Mouse (Mus musculus) hindbrain, embryonic 16.5 days (tissue): ENCODE results near the gene Mus81. TPM values are rescaled to one million over a fixed set of nuclear protein-coding genes. Genes with fewer than 3 reads are reported as not detected.
A peak's percentile ranks its signal among the peaks of the same experiment; 100 is the strongest.

Source experiments
- ATAC-seq: fragments of 200-750 bp; cut with Nextera tagmentation; 2 replicates; pipeline ENCODE4 v1.8.0; 2017; ENCODE audit warnings: moderate TSS enrichment, moderate library complexity
- H3K27ac ChIP-seq: fragments of 300-500 bp; sonication (generic); 2 replicates; pipeline ENCODE4 v1.5.1; 2014; ENCODE audit warnings: low read depth, mild to moderate bottlenecking, control low read depth, low read length, moderate library complexity
- H3K27me3 ChIP-seq: fragments of 300-500 bp; sonication (generic); replicated peaks from 2 replicates; pipeline ENCODE4 v1.6.1; 2014; ENCODE audit warnings: low read length; ENCODE audit not compliant: control insufficient read depth, insufficient read depth
- H3K36me3 ChIP-seq: fragments of 300-500 bp; sonication (generic); 2 replicates; pipeline ENCODE4 v1.6.1; 2014; ENCODE audit warnings: mild to moderate bottlenecking, low read length, moderate library complexity, mixed read lengths; ENCODE audit not compliant: control insufficient read depth, insufficient read depth
- H3K4me1 ChIP-seq: fragments of 300-500 bp; sonication (generic); 2 replicates; pipeline ENCODE4 v1.6.1; 2014; ENCODE audit warnings: low read depth, low read length; ENCODE audit not compliant: control insufficient read depth, insufficient read depth
- H3K4me2 ChIP-seq: fragments of 300-500 bp; sonication (generic); 2 replicates; pipeline ENCODE4 v1.6.1; 2014; ENCODE audit warnings: mild to moderate bottlenecking, low read length, control low read depth, moderate library complexity
- H3K4me3 ChIP-seq: fragments of 300-500 bp; sonication (generic); 2 replicates; pipeline ENCODE4 v1.5.1; 2014; ENCODE audit warnings: mild to moderate bottlenecking, low read length, control low read depth, moderate library complexity
- H3K9ac ChIP-seq: fragments of 300-500 bp; sonication (generic); 2 replicates; pipeline ENCODE4 v1.6.1; 2014; ENCODE audit warnings: low read depth, mild to moderate bottlenecking, control low read depth, low read length, moderate library complexity
- H3K9me3 ChIP-seq: fragments of 300-500 bp; sonication (generic); 2 replicates; pipeline ENCODE4 v1.6.1; 2014; ENCODE audit warnings: mild to moderate bottlenecking, low read length, moderate library complexity; ENCODE audit not compliant: control insufficient read depth
- WGBS: fragments of 180-500 bp; shearing (Covaris S2); extraction: QIAGEN DNeasy Blood & Tissue Kit; methylation state at CpG from one replicate; pipeline ENCODE4 v1.1.7; 2014; 5-methylcytosine and 5-hydroxymethylcytosine counted together
- polyA plus RNA-seq: library from polyadenylated mRNA; unstranded; fragments of >200 nt; fragmentation: Nextera tagmentation; extraction: Ambion mirVana; gene quantifications from 2 replicates; pipeline ENCODE4 v1.2.1, GENCODE M21; 2015

Mus81 gene
- polyA plus RNA-seq, 1 experiment from 2014 or later, result 50.9 TPM

- Histone ChIP-seq H3K4me2 (no peak overlapping the region), H3K4me3 (no peak overlapping the region), H3K27ac (no peak overlapping the region), H3K36me3 (no peaks in the 10 kb centered on the region), H3K9me3 (no peaks in the 10 kb centered on the region), H3K9ac (no peak overlapping the region), H3K4me1 (peaks cover 12% of the 10 kb centered on the region), H3K27me3 (peaks cover 38% of the 10 kb centered on the region)
- 30% methylated on average over 7 of the region's 7 CpGs for WGBS
- ATAC-seq, result no peak
These were observed 43.2 kb downstream of the Mus81 start for GRCm38 (mm10) chr19:5444954-5445353.

- no peak overlapping the region for H3K4me2 ChIP-seq
- H3K9me3 ChIP-seq, result no peaks in the 10 kb centered on the region
- H3K9ac ChIP-seq, result no peak overlapping the region
- ATAC-seq, result no peak
- WGBS, result 69% methylated on average over 9 of the region's 9 CpGs
- H3K4me3 ChIP-seq, result no peak overlapping the region
- no peaks in the 10 kb centered on the region for H3K36me3 ChIP-seq
- H3K27me3 ChIP-seq, result peaks cover 37% of the 10 kb centered on the region
- H3K4me1 ChIP-seq, result peaks cover 12% of the 10 kb centered on the region
- H3K27ac ChIP-seq, result no peak overlapping the region
These were observed 43.8 kb downstream of the Mus81 start for GRCm38 (mm10) chr19:5444371-5444908.

- H3K4me2 ChIP-seq, result peak overlapping the region; percentile 55
- H3K9ac ChIP-seq, result peak overlapping the region; percentile 59; the same call in 1 of the 2 replicates
- WGBS, result 74% methylated on average over 7 of the region's 7 CpGs
- ATAC-seq, result no peak
- no peak overlapping the region for H3K4me3 ChIP-seq
- 0 out of 2 replicates have a peak overlapping the region, but pooled peaks have one; percentile 24 for H3K27ac ChIP-seq
- H3K27me3 ChIP-seq, result no peaks in the 10 kb centered on the region; the same call in 1 of the 2 replicates
- H3K4me1 ChIP-seq, result peaks cover 11% of the 10 kb centered on the region
- H3K9me3 ChIP-seq, result no peaks in the 10 kb centered on the region
- H3K36me3 ChIP-seq, result no peaks in the 10 kb centered on the region
These were observed 54.3 kb downstream of the Mus81 start for GRCm38 (mm10) chr19:5433951-5434350.

GRCm38 (mm10) chr19:5432992-5433852 is 55.0 kb downstream of the Mus81 start:
- H3K4me1 ChIP-seq, result peaks cover 11% of the 10 kb centered on the region
- H3K9ac ChIP-seq, result peak overlapping the region; percentile 59
- H3K4me3 ChIP-seq, result peak overlapping the region; percentile 27; the same call in 1 of the 2 replicates
- H3K27ac ChIP-seq, result peak overlapping the region; percentile 34; the same call in 1 of the 2 replicates
- peak overlapping the region; percentile 55 for H3K4me2 ChIP-seq
- no peaks in the 10 kb centered on the region for H3K36me3 ChIP-seq
- 11% methylated on average over 16 of the region's 16 CpGs for WGBS
- H3K27me3 ChIP-seq, result no peaks in the 10 kb centered on the region; the same call in 1 of the 2 replicates
- ATAC-seq, result peak; percentile 50
- no peaks in the 10 kb centered on the region for H3K9me3 ChIP-seq

Other genes with a start within 250 kb of the Mus81 start
- 47.6 and 56.9 TPM in 2 replicates for gene Pacs1, start 215.3 kb downstream of the Mus81 start, polyA plus RNA-seq
- 308 and 315 TPM in 2 replicates for gene Sf3b2, start 192.9 kb downstream of the Mus81 start, polyA plus RNA-seq
- gene Gal3st3, start 190.1 kb downstream of the Mus81 start, polyA plus RNA-seq, result 42.3 and 48.3 TPM in 2 replicates
- gene Catsper1, start 152.7 kb downstream of the Mus81 start, polyA plus RNA-seq, result not detected in 2 replicates
- 9.8 and 11.9 TPM in 2 replicates for gene Cst6, start 138.8 kb downstream of the Mus81 start, polyA plus RNA-seq
- gene Eif1ad, start 121.7 kb downstream of the Mus81 start, polyA plus RNA-seq, result 40.6 and 44.4 TPM in 2 replicates
- gene Banf1, start 121.2 kb downstream of the Mus81 start, polyA plus RNA-seq, result 315 and 333 TPM in 2 replicates
- gene Sart1, start 99.7 kb downstream of the Mus81 start, polyA plus RNA-seq, result 58.8 and 66.0 TPM in 2 replicates
- 0.36 TPM in 1 of 2 replicates, not detected in the other for gene Tsga10ip, start 85.9 kb downstream of the Mus81 start, polyA plus RNA-seq
- 301 and 318 TPM in 2 replicates for gene Drap1, start 63.4 kb downstream of the Mus81 start, polyA plus RNA-seq
- gene AI837181, start 63.3 kb downstream of the Mus81 start, polyA plus RNA-seq, result 38.5 and 72.7 TPM in 2 replicates
- gene Fosl1, start 40.9 kb downstream of the Mus81 start, polyA plus RNA-seq, result not detected in 2 replicates
- 11.4 and 12.4 TPM in 2 replicates for gene Ccdc85b, start 30.5 kb downstream of the Mus81 start, polyA plus RNA-seq
- gene Fibp, start 27.8 kb downstream of the Mus81 start, polyA plus RNA-seq, result 147 and 153 TPM in 2 replicates
- gene Ctsw, start 19.9 kb downstream of the Mus81 start, polyA plus RNA-seq, result 4.5 TPM in 2 replicates
- gene Efemp2, start 14.4 kb downstream of the Mus81 start, polyA plus RNA-seq, result 44.2 and 53.1 TPM in 2 replicates
- gene Cfl1, start 2.1 kb upstream of the Mus81 start, polyA plus RNA-seq, result 3,487 and 3,609 TPM in 2 replicates
- gene 1700020D05Rik, start 15.4 kb upstream of the Mus81 start, polyA plus RNA-seq, result 0.15 TPM in 1 of 2 replicates, not detected in the other
- 92.7 and 101 TPM in 2 replicates for gene Snx32, start 22.1 kb upstream of the Mus81 start, polyA plus RNA-seq
- gene Ovol1, start 72.2 kb upstream of the Mus81 start, polyA plus RNA-seq, result 0.11 and 0.20 TPM in 2 replicates
- gene Ap5b1, start 79.6 kb upstream of the Mus81 start, polyA plus RNA-seq, result 3.4 and 3.5 TPM in 2 replicates
- gene Rnaseh2c, start 113.5 kb upstream of the Mus81 start, polyA plus RNA-seq, result 62.0 and 75.4 TPM in 2 replicates
- gene Kat5, start 121.8 kb upstream of the Mus81 start, polyA plus RNA-seq, result 63.3 and 70.6 TPM in 2 replicates
- 35.7 and 38.7 TPM in 2 replicates for gene Rela, start 149.1 kb upstream of the Mus81 start, polyA plus RNA-seq
- 14.3 and 19.1 TPM in 2 replicates for gene Sipa1, start 175.3 kb upstream of the Mus81 start, polyA plus RNA-seq
- gene Map3k11, start 200.3 kb upstream of the Mus81 start, polyA plus RNA-seq, result 9.2 and 13.2 TPM in 2 replicates
- 22.6 and 24.8 TPM in 2 replicates for gene Pcnx3, start 200.5 kb upstream of the Mus81 start, polyA plus RNA-seq
- not detected in 2 replicates for gene Kcnk7, start 216.0 kb upstream of the Mus81 start, polyA plus RNA-seq
- gene Ehbp1l1, start 237.9 kb upstream of the Mus81 start, polyA plus RNA-seq, result 21.6 and 29.7 TPM in 2 replicates
- gene Fam89b, start 241.3 kb upstream of the Mus81 start, polyA plus RNA-seq, result 118 and 128 TPM in 2 replicates